Mouse (Mus musculus) limb, embryonic 13.5 days (tissue): ENCODE data around the gene Erbb3. TPM values are rescaled to one million over a fixed set of nuclear protein-coding genes. Genes with fewer than 3 reads are reported as not detected.
"Not testable (repeated sequence)": the region's sequence is repeated elsewhere in the genome, so short reads cannot be mapped to it uniquely, and the experiment has no call there.

Experiments used
- ATAC-seq: fragments of 200-750 bp; cut with Nextera tagmentation; 2 replicates; pipeline ENCODE4 v1.8.0; 2017; ENCODE audit warnings: low read depth, moderate number of reproducible peaks, moderate TSS enrichment; ENCODE audit not compliant: low FRiP score
- H3K27ac ChIP-seq: fragments of 300-500 bp; sonication (generic); 2 replicates; pipeline ENCODE4 v1.5.1; 2015; ENCODE audit warnings: inconsistent platforms, mild to moderate bottlenecking, moderate library complexity
- H3K27me3 ChIP-seq: fragments of 300-500 bp; sonication (generic); 2 replicates; pipeline ENCODE4 v1.6.1; 2015; ENCODE audit warnings: mild to moderate bottlenecking, inconsistent platforms
- H3K36me3 ChIP-seq: fragments of 300-500 bp; sonication (generic); 2 replicates; pipeline ENCODE4 v1.6.1; 2015; ENCODE audit warnings: inconsistent platforms, mild to moderate bottlenecking, moderate library complexity
- H3K4me1 ChIP-seq: fragments of 300-500 bp; sonication (generic); 2 replicates; pipeline ENCODE4 v1.6.1; 2015; ENCODE audit warnings: inconsistent platforms
- H3K4me2 ChIP-seq: fragments of 300-500 bp; sonication (generic); replicated peaks from 2 replicates; pipeline ENCODE4 v1.6.1; 2015; ENCODE audit warnings: inconsistent platforms, mild to moderate bottlenecking, moderate library complexity
- H3K4me3 ChIP-seq: fragments of 300-500 bp; sonication (generic); 2 replicates; pipeline ENCODE4 v1.5.1; 2015; ENCODE audit warnings: moderate library complexity, mild to moderate bottlenecking, inconsistent platforms
- H3K9ac ChIP-seq: fragments of 300-500 bp; sonication (generic); 2 replicates; pipeline ENCODE4 v1.6.1; 2015; ENCODE audit warnings: mild to moderate bottlenecking, inconsistent platforms
- H3K9me3 ChIP-seq: fragments of 300-500 bp; sonication (generic); 2 replicates; pipeline ENCODE4 v1.6.1; 2016; ENCODE audit warnings: inconsistent platforms
- WGBS: fragments of 180-500 bp; shearing (Covaris S2); methylation state at CpG from one replicate; pipeline ENCODE4 v1.1.7; 2015; 5-methylcytosine and 5-hydroxymethylcytosine counted together
- polyA plus RNA-seq: library from polyadenylated mRNA; unstranded; fragments of >200 nt; fragmentation: Nextera tagmentation; extraction: Ambion mirVana; gene quantifications from 2 replicates; pipeline ENCODE4 v1.2.1, GENCODE M21; 2015

The Erbb3 gene
- polyA plus RNA-seq, 1 experiment from 2014 or later = 17.5 TPM

- 85% methylated on average over 4 of the region's 4 CpGs for WGBS
- Histone ChIP-seq H3K9me3 (no peaks in the 10 kb centered on the region), H3K27ac (no peak overlapping the region), H3K4me1 (peaks cover 7% of the 10 kb centered on the region), H3K36me3 (peaks cover 30% of the 10 kb centered on the region), H3K9ac (no peak overlapping the region), H3K4me2 (no peak overlapping the region), H3K4me3 (no peak overlapping the region), H3K27me3 (no peaks in the 10 kb centered on the region)
- no peak for ATAC-seq
Measured at GRCm38 (mm10) chr10:128622702-128623101, 33.2 kb upstream of the Erbb3 start.

- Histone ChIP-seq H3K27ac (no peak overlapping the region), H3K4me2 (no peak overlapping the region), H3K9ac (no peak overlapping the region), H3K9me3 (no peaks in the 10 kb centered on the region), H3K4me3 (no peak overlapping the region), H3K4me1 (peaks cover 7% of the 10 kb centered on the region), H3K27me3 (no peaks in the 10 kb centered on the region), H3K36me3 (peaks cover 30% of the 10 kb centered on the region)
- no peak for ATAC-seq
- 70% methylated on average over 3 of the region's 3 CpGs for WGBS
Measured at GRCm38 (mm10) chr10:128621986-128622520, 32.6 kb upstream of the Erbb3 start.

GRCm38 (mm10) chr10:128620241-128620640, 30.8 kb upstream of the Erbb3 start:
- no peak overlapping the region for H3K27ac ChIP-seq
- no peaks in the 10 kb centered on the region for H3K9me3 ChIP-seq
- no peak overlapping the region for H3K4me3 ChIP-seq
- H3K27me3 ChIP-seq = no peaks in the 10 kb centered on the region
- no peak for ATAC-seq
- H3K9ac ChIP-seq = no peak overlapping the region
- peaks cover 4% of the 10 kb centered on the region for H3K4me1 ChIP-seq
- peaks cover 26% of the 10 kb centered on the region for H3K36me3 ChIP-seq
- H3K4me2 ChIP-seq = no peak overlapping the region

GRCm38 (mm10) chr10:128619148-128619547, 29.7 kb upstream of the Erbb3 start:
- not testable (repeated sequence) for H3K27ac ChIP-seq, H3K9ac ChIP-seq, H3K4me1 ChIP-seq, H3K4me2 ChIP-seq, H3K27me3 ChIP-seq, H3K4me3 ChIP-seq, ATAC-seq, H3K9me3 ChIP-seq
- WGBS = 90% methylated on average over 5 of the region's 5 CpGs
- peaks cover 15% of the 10 kb centered on the region for H3K36me3 ChIP-seq

GRCm38 (mm10) chr10:128618570-128618969, 29.1 kb upstream of the Erbb3 start:
- H3K9me3 ChIP-seq = no peaks in the 10 kb centered on the region
- H3K36me3 ChIP-seq = peaks cover 10% of the 10 kb centered on the region
- no peak overlapping the region for H3K27ac ChIP-seq
- no peaks in the 10 kb centered on the region for H3K4me1 ChIP-seq
- no peak overlapping the region for H3K4me3 ChIP-seq
- WGBS = 84% methylated on average over 1 of the region's 1 CpGs
- ATAC-seq = no peak
- H3K27me3 ChIP-seq = no peaks in the 10 kb centered on the region
- no peak overlapping the region for H3K9ac ChIP-seq
- H3K4me2 ChIP-seq = no peak overlapping the region

- WGBS = 85% methylated on average over 6 of the region's 7 CpGs
- H3K4me2 ChIP-seq, H3K4me3 ChIP-seq, ATAC-seq, H3K27me3 ChIP-seq, H3K36me3 ChIP-seq, H3K9ac ChIP-seq, H3K27ac ChIP-seq, H3K9me3 ChIP-seq, H3K4me1 ChIP-seq: not testable (repeated sequence)
Measured at GRCm38 (mm10) chr10:128615798-128616448, 26.5 kb upstream of the Erbb3 start.

- Histone ChIP-seq H3K27me3 (0 out of 2 replicates have a peak, but pooled peaks cover 3% of the 10 kb centered on the region), H3K4me2 (no peak overlapping the region), H3K9ac (no peak overlapping the region), H3K4me1 (no peaks in the 10 kb centered on the region), H3K4me3 (no peak overlapping the region), H3K36me3 (no peaks in the 10 kb centered on the region), H3K27ac (no peak overlapping the region), H3K9me3 (no peaks in the 10 kb centered on the region)
- 51% methylated on average over 3 of the region's 3 CpGs for WGBS
- ATAC-seq = no peak
Measured at GRCm38 (mm10) chr10:128614934-128615333, 25.5 kb upstream of the Erbb3 start.

- not testable (repeated sequence) for H3K36me3 ChIP-seq, H3K4me3 ChIP-seq, H3K4me2 ChIP-seq, ATAC-seq, H3K9ac ChIP-seq, H3K4me1 ChIP-seq, H3K9me3 ChIP-seq, H3K27me3 ChIP-seq, H3K27ac ChIP-seq
- 72% methylated on average over 4 of the region's 4 CpGs for WGBS
Measured at GRCm38 (mm10) chr10:128613820-128614219, 24.4 kb upstream of the Erbb3 start.

- WGBS = 41% methylated on average over 6 of the region's 6 CpGs
- Histone ChIP-seq H3K9ac (no peak overlapping the region), H3K36me3 (no peaks in the 10 kb centered on the region), H3K4me2 (no peak overlapping the region; the same call in 1 of the 2 replicates), H3K9me3 (no peaks in the 10 kb centered on the region), H3K4me1 (no peaks in the 10 kb centered on the region), H3K27ac (no peak overlapping the region), H3K4me3 (no peak overlapping the region), H3K27me3 (0 out of 2 replicates have a peak, but pooled peaks cover 3% of the 10 kb centered on the region)
- ATAC-seq = no peak
Measured at GRCm38 (mm10) chr10:128613154-128613440, 23.6 kb upstream of the Erbb3 start.

- no peak overlapping the region for H3K27ac ChIP-seq
- no peaks in the 10 kb centered on the region for H3K36me3 ChIP-seq
- H3K4me2 ChIP-seq = peak overlapping the region; percentile 15; the same call in 1 of the 2 replicates
- no peak overlapping the region for H3K9ac ChIP-seq
- 0 out of 2 replicates have a peak, but pooled peaks cover 3% of the 10 kb centered on the region for H3K27me3 ChIP-seq
- H3K9me3 ChIP-seq = no peaks in the 10 kb centered on the region
- peak; percentile 64; the same call in 1 of the 2 replicates for ATAC-seq
- no peak overlapping the region for H3K4me3 ChIP-seq
- WGBS = 15% methylated on average over 16 of the region's 16 CpGs
- no peaks in the 10 kb centered on the region for H3K4me1 ChIP-seq
Measured at GRCm38 (mm10) chr10:128612433-128613153, 23.1 kb upstream of the Erbb3 start.

GRCm38 (mm10) chr10:128606483-128606882, 17.0 kb upstream of the Erbb3 start:
- no peaks in the 10 kb centered on the region for H3K36me3 ChIP-seq
- H3K9ac ChIP-seq = no peak overlapping the region
- no peak for ATAC-seq
- no peak overlapping the region for H3K27ac ChIP-seq
- 36% methylated on average over 2 of the region's 2 CpGs for WGBS
- H3K4me3 ChIP-seq = no peak overlapping the region
- no peaks in the 10 kb centered on the region for H3K9me3 ChIP-seq
- no peaks in the 10 kb centered on the region for H3K4me1 ChIP-seq
- H3K4me2 ChIP-seq = no peak overlapping the region
- no peaks in the 10 kb centered on the region for H3K27me3 ChIP-seq

- H3K9me3 ChIP-seq = no peaks in the 10 kb centered on the region
- no peaks in the 10 kb centered on the region for H3K36me3 ChIP-seq
Measured at GRCm38 (mm10) chr10:128602470-128603128, 13.1 kb upstream of the Erbb3 start.

More at GRCm38 (mm10) chr10:128602470-128603128, 13.1 kb upstream of the Erbb3 start:
- Histone ChIP-seq H3K27me3 (no peaks in the 10 kb centered on the region), H3K9ac (no peak overlapping the region), H3K4me3 (no peak overlapping the region), H3K4me2 (no peak overlapping the region), H3K4me1 (no peaks in the 10 kb centered on the region), H3K27ac (no peak overlapping the region)
- no peak for ATAC-seq
- 88% methylated on average over 4 of the region's 4 CpGs for WGBS
